Mouse (Mus musculus) liver, embryonic 13.5 days (tissue): ENCODE measurements around the gene Fam222b. TPM values are rescaled to one million over a fixed set of nuclear protein-coding genes. Genes with fewer than 3 reads are reported as not detected.

Experiments used
- ATAC-seq: fragments of 200-750 bp; cut with Nextera tagmentation; 2 replicates; pipeline ENCODE4 v1.8.0; 2017; ENCODE audit warnings: low read depth, mild to moderate bottlenecking, moderate number of reproducible peaks, moderate library complexity
- DNase-seq: peaks from one replicate; pipeline ENCODE4 v3.0.0; 2022
- H3K27ac ChIP-seq: fragments of 300-500 bp; sonication (generic); 2 replicates; pipeline ENCODE4 v1.5.1; 2015; ENCODE audit warnings: moderate library complexity, mild to moderate bottlenecking, inconsistent platforms
- H3K27me3 ChIP-seq: fragments of 300-500 bp; sonication (generic); 2 replicates; pipeline ENCODE4 v1.6.1; 2015; ENCODE audit warnings: mild to moderate bottlenecking, inconsistent platforms
- H3K36me3 ChIP-seq: fragments of 300-500 bp; sonication (generic); 2 replicates; pipeline ENCODE4 v1.6.1; 2015; ENCODE audit warnings: mild to moderate bottlenecking, inconsistent platforms
- H3K4me1 ChIP-seq: fragments of 300-500 bp; sonication (generic); replicated peaks from 2 replicates; pipeline ENCODE4 v1.6.1; 2015; ENCODE audit warnings: inconsistent platforms
- H3K4me2 ChIP-seq: fragments of 300-500 bp; sonication (generic); 2 replicates; pipeline ENCODE4 v1.6.1; 2015; ENCODE audit warnings: inconsistent platforms, mild to moderate bottlenecking, moderate library complexity
- H3K4me3 ChIP-seq: fragments of 300-500 bp; sonication (generic); replicated peaks from 2 replicates; pipeline ENCODE4 v1.5.1; 2015; ENCODE audit warnings: mild to moderate bottlenecking, inconsistent platforms
- H3K9ac ChIP-seq: fragments of 300-500 bp; sonication (generic); 2 replicates; pipeline ENCODE4 v1.6.1; 2015; ENCODE audit warnings: mild to moderate bottlenecking, inconsistent platforms
- H3K9me3 ChIP-seq: fragments of 300-500 bp; sonication (generic); replicated peaks from 2 replicates; pipeline ENCODE4 v1.6.1; 2016; ENCODE audit warnings: inconsistent platforms
- WGBS: fragments of 180-500 bp; shearing (Covaris S2); methylation state at CpG from one replicate; pipeline ENCODE4 v1.1.7; 2015; ENCODE audit not compliant: insufficient replicate concordance; 5-methylcytosine and 5-hydroxymethylcytosine counted together
- polyA plus RNA-seq: library from polyadenylated mRNA; unstranded; fragments of >200 nt; fragmentation: Nextera tagmentation; extraction: Ambion mirVana; gene quantifications from 2 replicates; pipeline ENCODE4 v1.2.1, GENCODE M21; 2015

Fam222b gene
- polyA plus RNA-seq, 1 experiment from 2014 or later, result 3.7 TPM

- no peak overlapping the region for H3K9ac ChIP-seq
- no peak overlapping the region for H3K4me2 ChIP-seq
- ATAC-seq (no peak), DNase-seq (no peak)
- no peaks in the 10 kb centered on the region for H3K9me3 ChIP-seq
- no peaks in the 10 kb centered on the region for H3K27me3 ChIP-seq
- 40% methylated on average over 1 of the region's 1 CpGs for WGBS
- peak overlapping the region; percentile 68 for H3K27ac ChIP-seq
- no peak overlapping the region for H3K4me3 ChIP-seq
- H3K36me3 ChIP-seq, result no peaks in the 10 kb centered on the region
- peaks cover 85% of the 10 kb centered on the region for H3K4me1 ChIP-seq
These were observed 41.7 kb downstream of the Fam222b start for GRCm38 (mm10) chr11:78136132-78136531.

- H3K27ac ChIP-seq, result no peak overlapping the region
- H3K27me3 ChIP-seq, result no peaks in the 10 kb centered on the region
- H3K4me3 ChIP-seq, result no peak overlapping the region
- 76% methylated on average over 4 of the region's 4 CpGs for WGBS
- H3K4me2 ChIP-seq, result no peak overlapping the region
- H3K9ac ChIP-seq, result no peak overlapping the region
- H3K36me3 ChIP-seq, result no peaks in the 10 kb centered on the region
- peaks cover 85% of the 10 kb centered on the region for H3K4me1 ChIP-seq
- H3K9me3 ChIP-seq, result no peaks in the 10 kb centered on the region
- DNase-seq, result no peak
- no peak; the same call in 1 of the 2 replicates for ATAC-seq
These were observed 43.1 kb downstream of the Fam222b start for GRCm38 (mm10) chr11:78137584-78137983.

- Histone ChIP-seq H3K27ac (no peak overlapping the region), H3K27me3 (no peaks in the 10 kb centered on the region), H3K4me2 (no peak overlapping the region), H3K4me1 (peaks cover 81% of the 10 kb centered on the region), H3K9ac (no peak overlapping the region), H3K36me3 (peaks cover 2% of the 10 kb centered on the region), H3K4me3 (no peak overlapping the region), H3K9me3 (no peaks in the 10 kb centered on the region)
- 80% methylated on average over 3 of the region's 3 CpGs for whole genome bisulfite sequencing
- DNase-seq (no peak), ATAC-seq (0 out of 2 replicates have a peak, but pooled peaks have one; percentile 22)
These were observed 43.6 kb downstream of the Fam222b start for GRCm38 (mm10) chr11:78138023-78138422.

- H3K36me3 ChIP-seq, result peaks cover 21% of the 10 kb centered on the region
- H3K4me1 ChIP-seq, result peaks cover 56% of the 10 kb centered on the region
- peak overlapping the region; percentile 37; the same call in 1 of the 2 replicates for H3K9ac ChIP-seq
- no peaks in the 10 kb centered on the region for H3K9me3 ChIP-seq
- H3K4me2 ChIP-seq, result no peak overlapping the region
- H3K27ac ChIP-seq, result peak overlapping the region; percentile 60
- H3K4me3 ChIP-seq, result no peak overlapping the region
- ATAC-seq, result peak; percentile 70
- no peak for DNase-seq
- no peaks in the 10 kb centered on the region for H3K27me3 ChIP-seq
- WGBS, result 27% methylated on average over 5 of the region's 5 CpGs
These were observed 46.2 kb downstream of the Fam222b start for GRCm38 (mm10) chr11:78140665-78141064.

GRCm38 (mm10) chr11:78143520-78143919 is 49.1 kb downstream of the Fam222b start:
- Histone ChIP-seq H3K9ac (no peak overlapping the region), H3K36me3 (peaks cover 26% of the 10 kb centered on the region), H3K27me3 (no peaks in the 10 kb centered on the region), H3K9me3 (no peaks in the 10 kb centered on the region), H3K4me1 (peaks cover 40% of the 10 kb centered on the region), H3K4me3 (no peak overlapping the region), H3K27ac (no peak overlapping the region), H3K4me2 (no peak overlapping the region)
- ATAC-seq (no peak), DNase-seq (no peak)
- 85% methylated on average over 2 of the region's 2 CpGs for WGBS

- 83% methylated on average over 5 of the region's 5 CpGs for WGBS
- no peak overlapping the region for H3K4me2 ChIP-seq
- no peak overlapping the region for H3K27ac ChIP-seq
- H3K36me3 ChIP-seq, result peaks cover 46% of the 10 kb centered on the region
- H3K4me1 ChIP-seq, result peaks cover 16% of the 10 kb centered on the region
- H3K4me3 ChIP-seq, result no peak overlapping the region
- H3K27me3 ChIP-seq, result no peaks in the 10 kb centered on the region
- no peak overlapping the region for H3K9ac ChIP-seq
- H3K9me3 ChIP-seq, result no peaks in the 10 kb centered on the region
- DNase-seq (no peak), ATAC-seq (no peak)
These were observed 51.7 kb downstream of the Fam222b start for GRCm38 (mm10) chr11:78146168-78146567.

GRCm38 (mm10) chr11:78146707-78147543 is 52.5 kb downstream of the Fam222b start:
- H3K27me3 ChIP-seq, result no peaks in the 10 kb centered on the region
- no peak overlapping the region for H3K4me3 ChIP-seq
- H3K27ac ChIP-seq, result no peak overlapping the region
- H3K4me1 ChIP-seq, result peaks cover 9% of the 10 kb centered on the region
- H3K9me3 ChIP-seq, result no peaks in the 10 kb centered on the region
- H3K4me2 ChIP-seq, result no peak overlapping the region
- ATAC-seq (no peak), DNase-seq (no peak)
- H3K9ac ChIP-seq, result no peak overlapping the region
- WGBS, result 84% methylated on average over 6 of the region's 6 CpGs
- H3K36me3 ChIP-seq, result peaks cover 46% of the 10 kb centered on the region

GRCm38 (mm10) chr11:78151161-78151560 is 56.7 kb downstream of the Fam222b start:
- no peak overlapping the region for H3K9ac ChIP-seq
- ATAC-seq (no peak), DNase-seq (peak; percentile 43)
- H3K27me3 ChIP-seq, result no peaks in the 10 kb centered on the region
- 0 out of 2 replicates have a peak, but pooled peaks cover under 1% of the 10 kb centered on the region for H3K4me1 ChIP-seq
- peaks cover 57% of the 10 kb centered on the region for H3K36me3 ChIP-seq
- H3K9me3 ChIP-seq, result no peaks in the 10 kb centered on the region
- no peak overlapping the region for H3K4me2 ChIP-seq
- no peak overlapping the region for H3K4me3 ChIP-seq
- 13% methylated on average over 1 of the region's 1 CpGs for WGBS
- no peak overlapping the region for H3K27ac ChIP-seq

GRCm38 (mm10) chr11:78152299-78153231 is 58.1 kb downstream of the Fam222b start:
- H3K27ac ChIP-seq, result peak overlapping the region; percentile 14
- no peak for ATAC-seq
- no peaks in the 10 kb centered on the region for H3K27me3 ChIP-seq
- H3K36me3 ChIP-seq, result peaks cover 63% of the 10 kb centered on the region
- 0 out of 2 replicates have a peak overlapping the region, but pooled peaks have one; percentile 27 for H3K9ac ChIP-seq
- H3K9me3 ChIP-seq, result no peaks in the 10 kb centered on the region
- no peak for DNase-seq
- 84% methylated on average over 9 of the region's 9 CpGs for WGBS
- H3K4me1 ChIP-seq, result no peaks in the 10 kb centered on the region
- H3K4me2 ChIP-seq, result no peak overlapping the region
- no peak overlapping the region for H3K4me3 ChIP-seq

- H3K27ac ChIP-seq, result no peak overlapping the region
- no peaks in the 10 kb centered on the region for H3K9me3 ChIP-seq
- H3K4me2 ChIP-seq, result no peak overlapping the region
- no peak for DNase-seq
- WGBS, result 93% methylated on average over 13 of the region's 13 CpGs
- H3K36me3 ChIP-seq, result peaks cover 75% of the 10 kb centered on the region
- peaks cover 4% of the 10 kb centered on the region; the same call in 1 of the 2 replicates for H3K4me1 ChIP-seq
- ATAC-seq, result no peak
- no peak overlapping the region for H3K4me3 ChIP-seq
- no peaks in the 10 kb centered on the region for H3K27me3 ChIP-seq
- no peak overlapping the region for H3K9ac ChIP-seq
These were observed 59.3 kb downstream of the Fam222b start for GRCm38 (mm10) chr11:78153778-78154177.

- WGBS, result 82% methylated on average over 5 of the region's 5 CpGs
- DNase-seq, result no peak
- no peaks in the 10 kb centered on the region for H3K9me3 ChIP-seq
- peaks cover 22% of the 10 kb centered on the region for H3K4me1 ChIP-seq
- H3K4me3 ChIP-seq, result no peak overlapping the region
- no peak overlapping the region for H3K4me2 ChIP-seq
- no peaks in the 10 kb centered on the region for H3K27me3 ChIP-seq
- H3K9ac ChIP-seq, result no peak overlapping the region
- H3K36me3 ChIP-seq, result peaks cover 74% of the 10 kb centered on the region
- ATAC-seq, result no peak
- peak overlapping the region; percentile 21; the same call in 1 of the 2 replicates for H3K27ac ChIP-seq
These were observed 61.2 kb downstream of the Fam222b start for GRCm38 (mm10) chr11:78155674-78156073.
